Mouse (Mus musculus) liver, postnatal 0 days (tissue): ENCODE data around the gene Fras1.

ENCODE experiments used
- CTCF ChIP-seq: sonication (generic); IDR thresholded peaks from 2 replicates; pipeline ENCODE4 v1.5.1; 2016; ENCODE audit warnings: antibody characterized with exemption, low read depth
- EP300 ChIP-seq: IDR thresholded peaks from 2 replicates; pipeline ENCODE4 v1.6.1; 2016; ENCODE audit warnings: antibody characterized with exemption, low read depth, mild to moderate bottlenecking

GRCm38 (mm10) chr5:96608036-96608435 lies 234.3 kb downstream of the Fras1 start:
- no peak for TF ChIP-seq EP300
- TF ChIP-seq CTCF, result no peak
